Mouse (Mus musculus) ES-Bruce4 (cell line): ENCODE measurements around the gene Plgrkt.

Experiments used
- CTCF ChIP-seq: IDR thresholded peaks from one replicate; pipeline ENCODE4 v1.8.1; 2011; ENCODE audit warnings: low read depth, low read length
- EP300 ChIP-seq: IDR thresholded peaks from 2 replicates; pipeline ENCODE4 v1.6.1; 2011; ENCODE audit warnings: low read depth, low read length; ENCODE audit not compliant: insufficient read depth
- POLR2A ChIP-seq: IDR thresholded peaks from one replicate; pipeline ENCODE4 v1.8.1; 2011; ENCODE audit warnings: low read length; ENCODE audit not compliant: insufficient read depth

DNA sequence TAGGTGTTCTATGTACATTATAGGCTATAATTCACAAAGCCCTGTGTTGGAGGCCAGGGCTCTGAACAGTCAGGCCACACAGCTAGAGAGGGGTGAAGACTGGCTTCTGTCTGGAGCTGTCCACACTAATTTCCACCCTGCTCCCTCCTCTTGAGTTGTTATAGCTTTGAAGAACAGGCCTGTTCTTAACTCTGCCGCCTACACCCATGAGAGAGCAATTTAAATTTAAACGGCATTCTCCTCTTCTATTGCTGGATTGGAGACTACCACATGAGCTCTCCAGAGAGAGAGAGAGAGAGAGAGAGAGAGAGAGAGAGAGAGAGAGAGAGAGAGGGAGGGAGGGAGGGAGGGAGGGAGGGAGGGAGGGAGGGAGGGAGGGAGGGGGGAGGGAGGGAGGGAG is 38.2 kb upstream of the Plgrkt start:
- TF ChIP-seq CTCF: no peak
- TF ChIP-seq POLR2A: no peak
- TF ChIP-seq EP300: no peak
